Mouse (Mus musculus) lung, postnatal 0 days (tissue): ENCODE data around the gene Mus81. TPM values are rescaled to one million over a fixed set of nuclear protein-coding genes. Genes with fewer than 3 reads are reported as not detected.
A peak's percentile ranks its signal among the peaks of the same experiment; 100 is the strongest.

ENCODE experiments used
- ATAC-seq: fragments of 200-750 bp; cut with Nextera tagmentation; 2 replicates; pipeline ENCODE4 v1.8.0; 2017; ENCODE audit warnings: moderate library complexity
- DNase-seq: peaks from one replicate; pipeline ENCODE4 v3.0.0-alpha.2; 2016; ENCODE audit warnings: low spot score
- H3K27ac ChIP-seq: fragments of 300-500 bp; sonication (generic); 2 replicates; pipeline ENCODE4 v1.5.1; 2014; ENCODE audit warnings: antibody characterized with exemption, mild to moderate bottlenecking, low read length, mixed read lengths
- H3K27me3 ChIP-seq: fragments of 300-500 bp; sonication (generic); replicated peaks from 2 replicates; pipeline ENCODE4 v1.6.1; 2014; ENCODE audit warnings: low read length, mixed read lengths; ENCODE audit not compliant: insufficient read depth
- H3K36me3 ChIP-seq: fragments of 300-500 bp; sonication (generic); 2 replicates; pipeline ENCODE4 v1.6.1; 2014; ENCODE audit warnings: low read length, mixed read lengths; ENCODE audit not compliant: insufficient read depth
- H3K4me1 ChIP-seq: fragments of 300-500 bp; sonication (generic); 2 replicates; pipeline ENCODE4 v1.6.1; 2014; ENCODE audit warnings: antibody characterized with exemption, low read depth, low read length, mixed read lengths; ENCODE audit not compliant: insufficient read depth
- H3K4me2 ChIP-seq: fragments of 300-500 bp; sonication (generic); replicated peaks from 2 replicates; pipeline ENCODE4 v1.6.1; 2014; ENCODE audit warnings: low read depth, mild to moderate bottlenecking, low read length, moderate library complexity, mixed read lengths
- H3K4me3 ChIP-seq: fragments of 300-500 bp; sonication (generic); 2 replicates; pipeline ENCODE4 v1.5.1; 2014; ENCODE audit warnings: low read depth, low read length
- H3K9ac ChIP-seq: fragments of 300-500 bp; sonication (generic); replicated peaks from 2 replicates; pipeline ENCODE4 v1.6.1; 2014; ENCODE audit warnings: low read depth, mild to moderate bottlenecking
- H3K9me3 ChIP-seq: fragments of 300-500 bp; sonication (generic); 2 replicates; pipeline ENCODE4 v1.6.1; 2016; ENCODE audit warnings: low read length, mixed read lengths
- CTCF ChIP-seq: IDR thresholded peaks from 2 replicates; pipeline ENCODE4 v1.5.1; 2016; ENCODE audit warnings: antibody characterized with exemption, mild to moderate bottlenecking
- EP300 ChIP-seq: IDR thresholded peaks from 2 replicates; pipeline ENCODE4 v1.6.1; 2016; ENCODE audit warnings: antibody characterized with exemption, mild to moderate bottlenecking, control low read depth
- WGBS: fragments of 180-500 bp; shearing (Covaris S2); extraction: QIAGEN DNeasy Blood & Tissue Kit; methylation state at CpG from one replicate; pipeline ENCODE4 v1.1.7; 2014; 5-methylcytosine and 5-hydroxymethylcytosine counted together
- polyA plus RNA-seq: library from polyadenylated mRNA; unstranded; fragments of >200 nt; fragmentation: Nextera tagmentation; extraction: Ambion mirVana; gene quantifications from 2 replicates; pipeline ENCODE4 v1.2.1, GENCODE M21; 2015

Mus81 gene
- polyA plus RNA-seq, 1 experiment from 2014 or later, result 50.2 TPM

DNA sequence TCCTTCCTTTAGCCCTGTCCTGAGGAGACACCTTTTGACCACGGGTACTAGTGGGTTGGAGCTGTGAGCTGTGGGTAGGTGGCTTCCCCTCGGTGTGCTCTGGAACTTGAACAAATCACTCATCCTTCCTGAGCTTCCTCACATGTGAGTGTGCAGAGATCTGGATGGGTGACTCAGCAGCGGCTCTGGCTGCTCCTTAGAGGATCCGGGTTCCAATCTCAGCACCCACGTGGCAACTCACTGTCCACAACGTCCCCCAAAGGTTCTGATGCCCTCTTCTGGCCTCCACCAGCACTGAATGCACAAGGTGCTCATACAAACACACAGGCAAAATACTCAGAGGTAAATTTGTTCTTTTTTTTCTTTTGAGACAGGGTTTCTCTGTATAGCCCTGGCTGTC, 36.4 kb downstream of the Mus81 start:
- no peak for TF ChIP-seq CTCF
- no peak overlapping the region for H3K4me3 ChIP-seq
- no peak overlapping the region for H3K27ac ChIP-seq
- H3K27me3 ChIP-seq, result peaks cover 10% of the 10 kb centered on the region
- H3K9me3 ChIP-seq, result no peaks in the 10 kb centered on the region
- no peak overlapping the region for H3K4me2 ChIP-seq
- ATAC-seq, result no peak
- H3K4me1 ChIP-seq, result peaks cover 17% of the 10 kb centered on the region
- no peaks in the 10 kb centered on the region for H3K36me3 ChIP-seq
- H3K9ac ChIP-seq, result no peak overlapping the region
- WGBS, result 70% methylated on average over 6 of the region's 6 CpGs
- DNase-seq, result no peak

- H3K4me2 ChIP-seq, result no peak overlapping the region
- H3K4me3 ChIP-seq, result no peak overlapping the region
- no peak for ATAC-seq
- no peak for DNase-seq
- no peak for TF ChIP-seq CTCF
- TF ChIP-seq EP300, result no peak
- no peak overlapping the region for H3K9ac ChIP-seq
- H3K9me3 ChIP-seq, result no peaks in the 10 kb centered on the region
- peaks cover 7% of the 10 kb centered on the region; the same call in 1 of the 2 replicates for H3K4me1 ChIP-seq
- WGBS, result 82% methylated on average over 3 of the region's 3 CpGs
- no peak overlapping the region for H3K27ac ChIP-seq
- H3K27me3 ChIP-seq, result peaks cover 10% of the 10 kb centered on the region
- no peaks in the 10 kb centered on the region for H3K36me3 ChIP-seq
Measured at GRCm38 (mm10) chr19:5449673-5450072, 38.5 kb downstream of the Mus81 start.

GRCm38 (mm10) chr19:5448354-5449150, 39.6 kb downstream of the Mus81 start:
- WGBS, result 4% methylated on average over 33 of the region's 36 CpGs
- peak; percentile 44 for DNase-seq
- no peak overlapping the region for H3K9ac ChIP-seq

DNA sequence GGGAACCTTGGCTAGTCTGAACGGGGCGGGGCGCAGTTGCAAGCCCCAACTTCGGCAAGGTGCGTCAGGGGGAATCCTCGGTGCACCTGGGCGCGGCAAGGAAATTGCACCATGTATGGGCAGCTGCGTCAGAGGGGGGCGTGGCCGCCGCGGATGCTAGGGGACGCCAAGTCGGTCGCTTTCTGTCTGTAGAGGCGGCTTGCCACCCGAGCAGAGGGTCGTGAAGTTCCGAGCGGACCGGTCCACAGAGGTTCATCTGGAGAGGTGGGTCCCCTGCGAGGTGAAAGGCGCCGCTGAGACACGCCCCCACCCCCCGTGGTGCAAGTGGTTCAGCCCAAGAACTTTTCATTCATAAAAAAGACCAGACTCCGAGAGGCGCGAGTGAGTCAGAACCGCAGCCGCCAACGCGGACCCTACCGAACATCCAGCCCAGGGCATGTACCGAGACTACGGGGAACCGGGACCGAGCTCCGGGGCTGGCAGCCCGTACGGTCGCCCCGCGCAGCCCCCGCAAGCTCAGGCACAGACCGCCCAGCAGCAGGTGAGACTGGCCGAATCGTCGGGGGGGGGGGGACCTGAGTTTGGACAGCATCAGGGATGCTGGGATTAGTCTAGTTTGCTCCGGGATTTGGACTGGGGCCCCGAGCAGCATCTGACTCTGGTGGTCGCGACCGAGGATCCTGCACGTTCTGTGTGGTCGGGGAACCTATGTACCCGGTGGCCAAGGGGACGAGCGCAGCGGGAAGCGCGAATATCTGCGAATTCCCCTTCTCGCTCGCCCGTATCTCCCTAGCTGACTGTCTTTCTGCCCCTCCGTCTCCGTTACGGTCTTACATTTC, 40.5 kb downstream of the Mus81 start, which contains the start of gene Fosl1:
TSS of gene Fosl1 (plus strand) at position 33 of the 839 bp plus-strand sequence.
- peak; percentile 81 for DNase-seq
- Histone ChIP-seq H3K9me3 (no peaks in the 10 kb centered on the region), H3K9ac (no peak within 1 kb of the TSS), H3K4me2 (peak within 1 kb of the TSS; percentile 85), H3K36me3 (no peaks in the 10 kb centered on the region), H3K27me3 (peaks cover 10% of the 10 kb centered on the region), H3K4me1 (peaks cover 7% of the 10 kb centered on the region; the same call in 1 of the 2 replicates), H3K4me3 (peak within 1 kb of the TSS; percentile 44), H3K27ac (no peak within 1 kb of the TSS)
- ATAC-seq, result peak; percentile 75
- under 1% methylated on average over 64 of the region's 70 CpGs for WGBS
- no peak for TF ChIP-seq EP300
- no peak for TF ChIP-seq CTCF

More at GRCm38 (mm10) chr19:5448354-5449150, 39.6 kb downstream of the Mus81 start:
- Histone ChIP-seq H3K36me3 (no peaks in the 10 kb centered on the region), H3K27ac (no peak overlapping the region), H3K27me3 (peaks cover 10% of the 10 kb centered on the region), H3K4me3 (peak overlapping the region; percentile 44), H3K4me1 (peaks cover 7% of the 10 kb centered on the region; the same call in 1 of the 2 replicates), H3K9me3 (no peaks in the 10 kb centered on the region), H3K4me2 (peak overlapping the region; percentile 85)
- ATAC-seq, result peak; percentile 37
- no peak for TF ChIP-seq CTCF
- no peak for TF ChIP-seq EP300

DNA sequence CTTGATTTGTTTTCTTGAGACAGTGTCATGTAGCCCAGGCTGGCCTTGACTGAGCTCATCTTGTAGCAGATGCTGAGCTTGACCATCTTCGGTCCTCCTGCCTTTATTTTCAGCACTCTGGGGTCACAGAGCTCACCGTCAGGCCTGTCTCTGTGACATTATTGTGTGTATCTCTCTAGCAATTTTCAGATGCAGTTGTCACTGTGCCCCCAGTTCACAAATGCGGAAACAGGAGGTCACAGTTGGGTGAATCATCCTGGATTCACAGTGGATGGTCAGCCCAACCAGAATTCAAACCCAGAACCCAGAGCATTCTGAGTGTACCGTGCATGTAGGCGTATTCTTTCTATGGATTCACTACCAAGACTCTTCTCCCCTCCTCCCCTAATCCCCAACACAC, 42.5 kb downstream of the Mus81 start:
- 90% methylated on average over 5 of the region's 5 CpGs for WGBS
- H3K36me3 ChIP-seq, result no peaks in the 10 kb centered on the region
- H3K9me3 ChIP-seq, result no peaks in the 10 kb centered on the region
- no peak overlapping the region for H3K4me3 ChIP-seq
- no peak overlapping the region for H3K9ac ChIP-seq
- ATAC-seq (no peak), DNase-seq (no peak)
- H3K4me1 ChIP-seq, result peaks cover 7% of the 10 kb centered on the region; the same call in 1 of the 2 replicates
- TF ChIP-seq EP300 (no peak), CTCF (no peak)
- H3K27ac ChIP-seq, result no peak overlapping the region
- peaks cover 10% of the 10 kb centered on the region for H3K27me3 ChIP-seq
- H3K4me2 ChIP-seq, result no peak overlapping the region

DNA sequence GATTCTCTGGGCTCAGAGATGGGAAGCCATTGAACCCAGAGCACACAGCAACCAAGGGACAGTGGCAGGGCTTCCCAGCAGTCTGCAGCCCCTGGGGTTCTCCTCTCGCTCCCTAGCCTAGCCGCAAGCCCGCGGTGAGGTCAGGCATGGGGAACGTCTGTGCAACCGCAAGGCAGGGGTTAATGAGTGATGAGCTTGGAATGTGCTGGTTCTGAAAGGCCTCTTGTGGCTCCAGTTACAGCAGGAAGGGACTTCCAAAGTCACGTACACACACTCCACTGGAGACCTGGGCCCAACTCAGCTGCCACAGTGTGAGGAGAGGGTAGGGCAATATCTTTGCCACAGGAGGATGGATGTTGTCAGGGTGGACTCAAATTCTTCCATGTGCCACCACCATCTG, 43.2 kb downstream of the Mus81 start:
- H3K9ac ChIP-seq, result no peak overlapping the region
- no peak overlapping the region for H3K4me3 ChIP-seq
- peaks cover 10% of the 10 kb centered on the region for H3K27me3 ChIP-seq
- 19% methylated on average over 7 of the region's 7 CpGs for WGBS
- H3K36me3 ChIP-seq, result no peaks in the 10 kb centered on the region
- H3K4me2 ChIP-seq, result no peak overlapping the region
- no peak for DNase-seq
- TF ChIP-seq CTCF, result no peak
- no peak for TF ChIP-seq EP300
- H3K9me3 ChIP-seq, result no peaks in the 10 kb centered on the region; the same call in 1 of the 2 replicates
- 0 out of 2 replicates have a peak, but pooled peaks have one; percentile 20 for ATAC-seq
- H3K27ac ChIP-seq, result no peak overlapping the region
- H3K4me1 ChIP-seq, result peaks cover 7% of the 10 kb centered on the region; the same call in 1 of the 2 replicates
